Mouse (Mus musculus) E14TG2a.4 (cell line): ENCODE results near the gene Slc35e3.

ENCODE experiments used
- CTCF ChIP-seq: conservative IDR thresholded peaks from 2 replicates; pipeline ENCODE4 v1.5.1; 2014; ENCODE audit warnings: low read length
- NANOG ChIP-seq: IDR thresholded peaks from 2 replicates; pipeline ENCODE4 v1.6.1; 2014; ENCODE audit warnings: borderline replicate concordance, low read length, mixed read lengths

GRCm38 (mm10) chr10:117753711-117754608 is 7.8 kb upstream of the Slc35e3 start:
- TF ChIP-seq CTCF (no peak), NANOG (no peak)
